Mouse (Mus musculus) forebrain, postnatal 0 days (tissue): ENCODE data around the gene Jazf1. TPM values are rescaled to one million over a fixed set of nuclear protein-coding genes. Genes with fewer than 3 reads are reported as not detected.

ENCODE experiments used
- ATAC-seq: fragments of 200-750 bp; cut with Nextera tagmentation; 2 replicates; pipeline ENCODE4 v1.8.0; 2017; ENCODE audit warnings: mild to moderate bottlenecking, moderate library complexity
- DNase-seq: peaks from one replicate; pipeline ENCODE4 v3.0.0-alpha.2; 2015
- H3K27ac ChIP-seq: fragments of 300-500 bp; sonication (generic); 2 replicates; pipeline ENCODE4 v1.5.1; 2014; ENCODE audit warnings: low read depth, mild to moderate bottlenecking, antibody characterized with exemption, low read length, moderate library complexity, mixed read lengths
- H3K27me3 ChIP-seq: fragments of 300-500 bp; sonication (generic); 2 replicates; pipeline ENCODE4 v1.6.1; 2014; ENCODE audit warnings: mild to moderate bottlenecking, low read length, mixed read lengths; ENCODE audit not compliant: insufficient read depth
- H3K36me3 ChIP-seq: fragments of 300-500 bp; sonication (generic); 2 replicates; pipeline ENCODE4 v1.6.1; 2014; ENCODE audit warnings: mild to moderate bottlenecking, moderate library complexity; ENCODE audit not compliant: insufficient read depth
- H3K4me1 ChIP-seq: fragments of 300-500 bp; sonication (generic); 2 replicates; pipeline ENCODE4 v1.6.1; 2014; ENCODE audit warnings: antibody characterized with exemption; ENCODE audit not compliant: insufficient read depth
- H3K4me2 ChIP-seq: fragments of 300-500 bp; sonication (generic); 2 replicates; pipeline ENCODE4 v1.6.1; 2014; ENCODE audit warnings: low read depth, mild to moderate bottlenecking, moderate library complexity
- H3K4me3 ChIP-seq: fragments of 300-500 bp; sonication (generic); 2 replicates; pipeline ENCODE4 v1.5.1; 2014; ENCODE audit warnings: low read depth, low read length, mixed read lengths
- H3K9ac ChIP-seq: fragments of 300-500 bp; sonication (generic); 2 replicates; pipeline ENCODE4 v1.6.1; 2014; ENCODE audit warnings: mild to moderate bottlenecking
- H3K9me3 ChIP-seq: fragments of 300-500 bp; sonication (generic); 2 replicates; pipeline ENCODE4 v1.6.1; 2016; ENCODE audit warnings: low read length
- CTCF ChIP-seq: sonication (generic); IDR thresholded peaks from 2 replicates; pipeline ENCODE4 v1.5.1; 2016; ENCODE audit warnings: antibody characterized with exemption, control low read depth, low read depth
- WGBS: fragments of 180-500 bp; shearing (Covaris S2); extraction: QIAGEN DNeasy Blood & Tissue Kit; methylation state at CpG from one replicate; pipeline ENCODE4 v1.1.7; 2014; 5-methylcytosine and 5-hydroxymethylcytosine counted together
- polyA plus RNA-seq: library from polyadenylated mRNA; unstranded; fragments of >200 nt; fragmentation: Nextera tagmentation; extraction: Ambion mirVana; gene quantifications from 2 replicates; pipeline ENCODE4 v1.2.1, GENCODE M21; 2015
- total RNA-seq: library from RNA; depleted of rRNA; stranded (reverse); fragments of >200 nt; gene quantifications from 2 replicates; pipeline ENCODE4 v1.2.3, GENCODE M21; 2014

Gene Jazf1
- total and polyA plus RNA-seq, 2 experiments from 2014 or later, result 50.8 to 71.7 TPM

- H3K27ac ChIP-seq, result no peak overlapping the region
- no peak for TF ChIP-seq CTCF
- H3K4me3 ChIP-seq, result no peak overlapping the region
- H3K9me3 ChIP-seq, result no peaks in the 10 kb centered on the region
- DNase-seq (no peak), ATAC-seq (no peak)
- no peaks in the 10 kb centered on the region; the same call in 1 of the 2 replicates for H3K4me1 ChIP-seq
- H3K36me3 ChIP-seq, result no peaks in the 10 kb centered on the region
- H3K27me3 ChIP-seq, result peaks cover 15% of the 10 kb centered on the region
- H3K9ac ChIP-seq, result no peak overlapping the region
- no peak overlapping the region for H3K4me2 ChIP-seq
- WGBS, result 69% methylated on average over 2 of the region's 2 CpGs
Observed at GRCm38 (mm10) chr6:52869252-52869651, 199.2 kb downstream of the Jazf1 start.

- H3K27me3 ChIP-seq, result peaks cover 15% of the 10 kb centered on the region
- WGBS, result 92% methylated on average over 2 of the region's 2 CpGs
Observed at GRCm38 (mm10) chr6:52868352-52868751, 200.1 kb downstream of the Jazf1 start.

GRCm38 (mm10) chr6:52861928-52862327 is 206.5 kb downstream of the Jazf1 start:
- Histone ChIP-seq H3K27ac (no peak overlapping the region), H3K9me3 (no peaks in the 10 kb centered on the region), H3K36me3 (no peaks in the 10 kb centered on the region), H3K4me3 (no peak overlapping the region), H3K27me3 (peaks cover 7% of the 10 kb centered on the region), H3K4me1 (no peaks in the 10 kb centered on the region; the same call in none of the 2 replicates), H3K4me2 (no peak overlapping the region), H3K9ac (no peak overlapping the region)
- TF ChIP-seq CTCF, result no peak
- ATAC-seq, result no peak
- WGBS, result 31% methylated on average over 7 of the region's 7 CpGs
- DNase-seq, result peak; percentile 37

More at GRCm38 (mm10) chr6:52868352-52868751, 200.1 kb downstream of the Jazf1 start:
- Histone ChIP-seq H3K4me1 (no peaks in the 10 kb centered on the region; the same call in 1 of the 2 replicates), H3K4me3 (no peak overlapping the region), H3K9ac (no peak overlapping the region), H3K4me2 (no peak overlapping the region), H3K9me3 (no peaks in the 10 kb centered on the region), H3K36me3 (no peaks in the 10 kb centered on the region), H3K27ac (no peak overlapping the region)
- ATAC-seq, result no peak
- no peak for DNase-seq
- no peak for TF ChIP-seq CTCF

GRCm38 (mm10) chr6:52861186-52861820 is 207.1 kb downstream of the Jazf1 start:
- no peaks in the 10 kb centered on the region; the same call in none of the 2 replicates for H3K4me1 ChIP-seq
- 32% methylated on average over 9 of the region's 9 CpGs for WGBS
- DNase-seq, result peak; percentile 76
- H3K9ac ChIP-seq, result no peak overlapping the region
- peaks cover 9% of the 10 kb centered on the region for H3K27me3 ChIP-seq
- H3K36me3 ChIP-seq, result no peaks in the 10 kb centered on the region
- no peak overlapping the region for H3K27ac ChIP-seq
- TF ChIP-seq CTCF, result no peak
- no peaks in the 10 kb centered on the region for H3K9me3 ChIP-seq
- ATAC-seq, result peak; percentile 82
- H3K4me2 ChIP-seq, result no peak overlapping the region
- H3K4me3 ChIP-seq, result no peak overlapping the region

- ATAC-seq, result no peak
- no peaks in the 10 kb centered on the region for H3K36me3 ChIP-seq
- no peak for TF ChIP-seq CTCF
- no peak for DNase-seq
- H3K4me2 ChIP-seq, result no peak overlapping the region
- H3K4me1 ChIP-seq, result no peaks in the 10 kb centered on the region; the same call in none of the 2 replicates
- H3K9me3 ChIP-seq, result no peaks in the 10 kb centered on the region
- H3K27ac ChIP-seq, result no peak overlapping the region
- WGBS, result 56% methylated on average over 6 of the region's 6 CpGs
- no peak overlapping the region for H3K4me3 ChIP-seq
- H3K27me3 ChIP-seq, result peaks cover 9% of the 10 kb centered on the region
- H3K9ac ChIP-seq, result no peak overlapping the region
Observed at GRCm38 (mm10) chr6:52860713-52861112, 207.7 kb downstream of the Jazf1 start.

- H3K4me1 ChIP-seq, result no peaks in the 10 kb centered on the region; the same call in 1 of the 2 replicates
Observed at GRCm38 (mm10) chr6:52858911-52859431, 209.5 kb downstream of the Jazf1 start.

GRCm38 (mm10) chr6:52852404-52853107 is 215.9 kb downstream of the Jazf1 start:
- Histone ChIP-seq H3K27ac (no peak overlapping the region), H3K4me1 (no peaks in the 10 kb centered on the region), H3K27me3 (peaks cover 9% of the 10 kb centered on the region), H3K9ac (no peak overlapping the region), H3K9me3 (no peaks in the 10 kb centered on the region), H3K4me3 (no peak overlapping the region), H3K4me2 (no peak overlapping the region), H3K36me3 (no peaks in the 10 kb centered on the region)
- ATAC-seq (peak; percentile 19; the same call in 1 of the 2 replicates), DNase-seq (no peak)
- TF ChIP-seq CTCF, result no peak
- WGBS, result 17% methylated on average over 8 of the region's 8 CpGs

More at GRCm38 (mm10) chr6:52858911-52859431, 209.5 kb downstream of the Jazf1 start:
- Histone ChIP-seq H3K27ac (no peak overlapping the region), H3K9me3 (no peaks in the 10 kb centered on the region), H3K36me3 (no peaks in the 10 kb centered on the region), H3K9ac (no peak overlapping the region), H3K27me3 (peaks cover 9% of the 10 kb centered on the region), H3K4me2 (no peak overlapping the region), H3K4me3 (no peak overlapping the region)
- DNase-seq (no peak), ATAC-seq (peak; percentile 30; the same call in 1 of the 2 replicates)
- TF ChIP-seq CTCF, result no peak
- 29% methylated on average over 3 of the region's 3 CpGs for WGBS
